Mouse (Mus musculus) neural tube, embryonic 10.5 days (tissue): Measurements from ENCODE around the gene Tmem30c.
"Not testable (repeated sequence)": the region's sequence is repeated elsewhere in the genome, so short reads cannot be mapped to it uniquely, and the experiment has no call there.

Experiments
- DNase-seq: peaks from one replicate; pipeline ENCODE4 v3.0.0-alpha.2; 2017; ENCODE audit warnings: low spot score; ENCODE audit errors: extremely low spot score

The Tmem30c gene

GRCm38 (mm10) chr16:57231937-57232310, 60.7 kb downstream of the Tmem30c start:
- not testable (repeated sequence) for DNase-seq

GRCm38 (mm10) chr16:57231089-57231936, 61.4 kb downstream of the Tmem30c start, which contains the start of gene Tbc1d23:
TSS of gene Tbc1d23 (minus strand) at chr16:57231504.
- DNase-seq, result peak; percentile 99

GRCm38 (mm10) chr16:57226444-57226843, 66.2 kb downstream of the Tmem30c start:
- no peak for DNase-seq

- no peak for DNase-seq
Measured at GRCm38 (mm10) chr16:57220361-57220760, 72.3 kb downstream of the Tmem30c start.
